Mouse (Mus musculus) hindbrain, postnatal 0 days (tissue): ENCODE data around the gene Prpf6. TPM values are rescaled to one million over a fixed set of nuclear protein-coding genes. Genes with fewer than 3 reads are reported as not detected.

Experiments
- ATAC-seq: fragments of 200-750 bp; cut with Nextera tagmentation; 2 replicates; pipeline ENCODE4 v1.8.0; 2017; ENCODE audit warnings: mild to moderate bottlenecking, moderate TSS enrichment, moderate library complexity
- DNase-seq: peaks from one replicate; pipeline ENCODE4 v3.0.0-alpha.2; 2015; ENCODE audit warnings: low spot score
- H3K27ac ChIP-seq: fragments of 300-500 bp; sonication (generic); 2 replicates; pipeline ENCODE4 v1.5.1; 2014; ENCODE audit warnings: mild to moderate bottlenecking
- H3K27me3 ChIP-seq: fragments of 300-500 bp; sonication (generic); 2 replicates; pipeline ENCODE4 v1.6.1; 2014; ENCODE audit warnings: low read length, mixed read lengths; ENCODE audit not compliant: insufficient read depth
- H3K36me3 ChIP-seq: fragments of 300-500 bp; sonication (generic); 2 replicates; pipeline ENCODE4 v1.6.1; 2014; ENCODE audit warnings: low read length, mixed read lengths; ENCODE audit not compliant: insufficient read depth
- H3K4me1 ChIP-seq: fragments of 300-500 bp; sonication (generic); 2 replicates; pipeline ENCODE4 v1.6.1; 2014; ENCODE audit warnings: antibody characterized with exemption, low read length, mixed read lengths; ENCODE audit not compliant: insufficient read depth
- H3K4me2 ChIP-seq: fragments of 300-500 bp; sonication (generic); 2 replicates; pipeline ENCODE4 v1.6.1; 2014; ENCODE audit warnings: low read depth, mild to moderate bottlenecking, low read length, moderate library complexity, mixed read lengths
- H3K4me3 ChIP-seq: fragments of 300-500 bp; sonication (generic); 2 replicates; pipeline ENCODE4 v1.5.1; 2014; ENCODE audit warnings: low read length
- H3K9ac ChIP-seq: fragments of 300-500 bp; sonication (generic); replicated peaks from 2 replicates; pipeline ENCODE4 v1.6.1; 2014; ENCODE audit warnings: mild to moderate bottlenecking, low read length, moderate library complexity, mixed read lengths
- H3K9me3 ChIP-seq: fragments of 300-500 bp; sonication (generic); 2 replicates; pipeline ENCODE4 v1.6.1; 2016; ENCODE audit warnings: low read length, mixed read lengths
- CTCF ChIP-seq: IDR thresholded peaks from 2 replicates; pipeline ENCODE4 v1.5.1; 2016; ENCODE audit warnings: antibody characterized with exemption, control low read depth, low read depth
- WGBS: fragments of 180-500 bp; shearing (Covaris S2); extraction: QIAGEN DNeasy Blood & Tissue Kit; methylation state at CpG from one replicate; pipeline ENCODE4 v1.1.7; 2014; 5-methylcytosine and 5-hydroxymethylcytosine counted together
- polyA plus RNA-seq: library from polyadenylated mRNA; unstranded; fragments of >200 nt; fragmentation: Nextera tagmentation; extraction: Ambion mirVana; gene quantifications from 2 replicates; pipeline ENCODE4 v1.2.1, GENCODE M21; 2015
- total RNA-seq: library from RNA; depleted of rRNA; stranded (reverse); fragments of >200 nt; gene quantifications from 2 replicates; pipeline ENCODE4 v1.2.3, GENCODE M21; 2014

Prpf6 gene
- total and polyA plus RNA-seq, 2 experiments from 2014 or later: 32.3 to 39.8 TPM

GRCm38 (mm10) chr2:181662620-181663297, 71.1 kb downstream of the Prpf6 start:
- Histone ChIP-seq H3K9me3 (no peaks in the 10 kb centered on the region), H3K27ac (no peak overlapping the region)
- no peak for ATAC-seq

GRCm38 (mm10) chr2:181663298-181663630, 71.6 kb downstream of the Prpf6 start:
- H3K27me3 ChIP-seq: no peaks in the 10 kb centered on the region
- ATAC-seq: no peak
- no peaks in the 10 kb centered on the region for H3K4me1 ChIP-seq
- WGBS: 32% methylated on average over 4 of the region's 4 CpGs
- DNase-seq: no peak
- H3K27ac ChIP-seq: no peak overlapping the region
- H3K9ac ChIP-seq: no peak overlapping the region
- H3K4me2 ChIP-seq: no peak overlapping the region
- H3K9me3 ChIP-seq: no peaks in the 10 kb centered on the region
- H3K4me3 ChIP-seq: no peak overlapping the region
- TF ChIP-seq CTCF: no peak
- H3K36me3 ChIP-seq: no peaks in the 10 kb centered on the region; the same call in 1 of the 2 replicates

More at GRCm38 (mm10) chr2:181662620-181663297, 71.1 kb downstream of the Prpf6 start:
- Histone ChIP-seq H3K9ac (no peak overlapping the region), H3K4me3 (no peak overlapping the region), H3K36me3 (no peaks in the 10 kb centered on the region), H3K4me2 (no peak overlapping the region), H3K27me3 (no peaks in the 10 kb centered on the region), H3K4me1 (no peaks in the 10 kb centered on the region)
- no peak for DNase-seq
- no peak for TF ChIP-seq CTCF
- 86% methylated on average over 3 of the region's 3 CpGs for WGBS

- WGBS: 4% methylated on average over 49 of the region's 56 CpGs
- H3K9me3 ChIP-seq: no peaks in the 10 kb centered on the region
- H3K27ac ChIP-seq: no peak overlapping the region
These were observed 78.7 kb downstream of the Prpf6 start for GRCm38 (mm10) chr2:181670285-181670912.

GRCm38 (mm10) chr2:181670913-181671311, 79.2 kb downstream of the Prpf6 start:
- no peak for ATAC-seq

More at GRCm38 (mm10) chr2:181670285-181670912, 78.7 kb downstream of the Prpf6 start:
- H3K9ac ChIP-seq: peak overlapping the region; percentile 44
- ATAC-seq (no peak), DNase-seq (no peak)
- peaks cover 31% of the 10 kb centered on the region for H3K27me3 ChIP-seq
- peak overlapping the region; percentile 42 for H3K4me3 ChIP-seq
- peaks cover 16% of the 10 kb centered on the region for H3K4me1 ChIP-seq
- H3K36me3 ChIP-seq: no peaks in the 10 kb centered on the region; the same call in 1 of the 2 replicates
- TF ChIP-seq CTCF: 0 out of 2 replicates have a peak, but pooled peaks have one; percentile 17
- peak overlapping the region; percentile 62 for H3K4me2 ChIP-seq

GRCm38 (mm10) chr2:181671326-181671725, 79.7 kb downstream of the Prpf6 start, which contains the start of gene Sox18:
Sox18 (minus strand) TSS chr2:181671640.
- Histone ChIP-seq H3K4me2 (peak within 1 kb of the TSS; percentile 62), H3K4me3 (peak within 1 kb of the TSS; percentile 42), H3K9me3 (no peaks in the 10 kb centered on the region), H3K27ac (peak within 1 kb of the TSS; percentile 41; the same call in 1 of the 2 replicates), H3K27me3 (peaks cover 31% of the 10 kb centered on the region), H3K4me1 (peaks cover 24% of the 10 kb centered on the region), H3K9ac (peak within 1 kb of the TSS; percentile 44), H3K36me3 (no peaks in the 10 kb centered on the region; the same call in 1 of the 2 replicates)
- WGBS: under 1% methylated on average over 43 of the region's 43 CpGs
- no peak for TF ChIP-seq CTCF
- ATAC-seq (0 out of 2 replicates have a peak, but pooled peaks have one; percentile 21), DNase-seq (no peak)

More at GRCm38 (mm10) chr2:181670913-181671311, 79.2 kb downstream of the Prpf6 start:
- no peaks in the 10 kb centered on the region for H3K9me3 ChIP-seq
- H3K27me3 ChIP-seq: peaks cover 31% of the 10 kb centered on the region
- no peaks in the 10 kb centered on the region; the same call in 1 of the 2 replicates for H3K36me3 ChIP-seq
- peak overlapping the region; percentile 62 for H3K4me2 ChIP-seq
- peak overlapping the region; percentile 42 for H3K4me3 ChIP-seq
- peak overlapping the region; percentile 41; the same call in 1 of the 2 replicates for H3K27ac ChIP-seq
- peaks cover 20% of the 10 kb centered on the region for H3K4me1 ChIP-seq
- peak overlapping the region; percentile 44 for H3K9ac ChIP-seq
- peak; percentile 30 for DNase-seq
- no peak for TF ChIP-seq CTCF
- WGBS: 1% methylated on average over 41 of the region's 41 CpGs

- H3K27me3 ChIP-seq: peaks cover 31% of the 10 kb centered on the region
- H3K4me2 ChIP-seq: peak overlapping the region; percentile 62; the same call in 1 of the 2 replicates
- H3K36me3 ChIP-seq: no peaks in the 10 kb centered on the region; the same call in 1 of the 2 replicates
- ATAC-seq (no peak), DNase-seq (no peak)
- no peak for TF ChIP-seq CTCF
- H3K9ac ChIP-seq: no peak overlapping the region; the same call in 1 of the 2 replicates
- no peak overlapping the region for H3K4me3 ChIP-seq
- no peaks in the 10 kb centered on the region for H3K9me3 ChIP-seq
- WGBS: 34% methylated on average over 7 of the region's 7 CpGs
- no peak overlapping the region for H3K27ac ChIP-seq
- peaks cover 30% of the 10 kb centered on the region for H3K4me1 ChIP-seq
These were observed 80.3 kb downstream of the Prpf6 start for GRCm38 (mm10) chr2:181671984-181672383.
